Mouse (Mus musculus): ENCODE results near the gene Serpini1.

GRCm38 (mm10) chr3:75655578-75656344 lies 98.4 kb downstream of the Serpini1 start:
- no peak for TF ChIP-seq CTCF (IDR thresholded peaks at IDR 0.05; ENCODE audit: low read depth)
- TF ChIP-seq EP300 (optimal IDR thresholded peaks at IDR 0.05) = no peak

Data from stomach, postnatal 0 days (tissue).